Mouse (Mus musculus) G1E (cell line): ENCODE measurements around the gene Gm28048. TPM values are rescaled to one million over a fixed set of nuclear protein-coding genes. Genes with fewer than 3 reads are reported as not detected.

Experiments
- ATAC-seq: 2 replicates; pipeline ENCODE4 v1.8.0; 2016; ENCODE audit warnings: mild to moderate bottlenecking; ENCODE audit not compliant: insufficient number of reproducible peaks, poor library complexity, low FRiP score, severe bottlenecking; ENCODE audit errors: extremely low read depth
- DNase-seq: peaks from one replicate; pipeline ENCODE4 v3.0.0; 2012; ENCODE audit warnings: low spot score
- H3K27me3 ChIP-seq: 2 replicates; pipeline ENCODE4 v1.6.1; 2012; ENCODE audit warnings: mild to moderate bottlenecking, low read length, inconsistent platforms; ENCODE audit not compliant: insufficient read depth
- H3K36me3 ChIP-seq: replicated peaks from 2 replicates; pipeline ENCODE3; 2012; ENCODE audit warnings: mild to moderate bottlenecking, inconsistent platforms
- H3K4me1 ChIP-seq: 2 replicates; pipeline ENCODE4 v1.6.1; 2012; ENCODE audit warnings: low read depth, low read length, inconsistent platforms, mixed read lengths; ENCODE audit not compliant: insufficient read depth
- H3K4me3 ChIP-seq: 2 replicates; pipeline ENCODE4 v1.5.1; 2012; ENCODE audit warnings: low read depth, mild to moderate bottlenecking, inconsistent platforms, low read length, moderate library complexity, mixed read lengths
- H3K9me3 ChIP-seq: replicated peaks from 2 replicates; pipeline ENCODE4 v1.6.1; 2012; ENCODE audit warnings: inconsistent platforms
- CTCF ChIP-seq: IDR thresholded peaks from 2 replicates; pipeline ENCODE4 v1.5.1; 2012; ENCODE audit warnings: low read depth, low read length, inconsistent platforms, mixed read lengths
- GATA1 ChIP-seq: IDR thresholded peaks from 2 replicates; pipeline ENCODE4 v1.6.1; 2012; ENCODE audit warnings: borderline replicate concordance, low read length, inconsistent platforms, mixed read lengths
- GATA2 ChIP-seq: IDR thresholded peaks from 2 replicates; pipeline ENCODE4 v1.6.1; 2012; ENCODE audit warnings: low read depth, low read length, inconsistent platforms, borderline replicate concordance
- POLR2AphosphoS5 ChIP-seq: IDR thresholded peaks from 2 replicates; pipeline ENCODE4 v1.6.1; 2012; ENCODE audit warnings: low read depth, low read length, inconsistent platforms; ENCODE audit not compliant: insufficient replicate concordance
- TAL1 ChIP-seq: conservative IDR thresholded peaks from 2 replicates; pipeline ENCODE4 v1.6.1; 2012; ENCODE audit warnings: low read depth, low read length, inconsistent platforms, mixed read lengths
- polyA plus RNA-seq: library from polyadenylated mRNA; stranded (reverse); fragments of >175 nt; gene quantifications from 2 replicates; pipeline ENCODE4 v1.2.3, GENCODE M21; 2012
- total RNA-seq, 2 experiments: library from RNA; stranded (forward) in 1 of 2; stranded (reverse) in 1 of 2; fragments of 200-1000 nt in 1 of 2; fragments of >200 nt in 1 of 2; fragmentation: Nextera tagmentation in 1 of 2; gene quantifications; 2 replicates each; pipeline ENCODE4 v1.2.3; 2014 to 2017

The Gm28048 gene
- total and polyA plus RNA-seq, 3 experiments: 30.9 to 37.9 TPM; not detected in 1

- peak overlapping the region; percentile 37; the same call in 1 of the 2 replicates for H3K4me3 ChIP-seq
- H3K9me3 ChIP-seq: no peaks in the 10 kb centered on the region
- H3K27me3 ChIP-seq: no peaks in the 10 kb centered on the region
- no peak for TF ChIP-seq GATA2
- no peak for TF ChIP-seq GATA1
- TF ChIP-seq CTCF: no peak
- no peak for TF ChIP-seq POLR2AphosphoS5
- no peak for TF ChIP-seq TAL1
- no peak for ATAC-seq
- peaks cover 34% of the 10 kb centered on the region for H3K36me3 ChIP-seq
- no peak for DNase-seq
- peaks cover 76% of the 10 kb centered on the region for H3K4me1 ChIP-seq
Observed at GRCm38 (mm10) chr11:22856371-22856965, 125.4 kb downstream of the Gm28048 start.

GRCm38 (mm10) chr11:22854571-22854970 lies 127.3 kb downstream of the Gm28048 start:
- no peak for TF ChIP-seq GATA2
- Histone ChIP-seq H3K36me3 (peaks cover 44% of the 10 kb centered on the region), H3K9me3 (no peaks in the 10 kb centered on the region), H3K4me3 (no peak overlapping the region), H3K27me3 (no peaks in the 10 kb centered on the region), H3K4me1 (peaks cover 83% of the 10 kb centered on the region)
- no peak for DNase-seq
- ATAC-seq: no peak

- no peaks in the 10 kb centered on the region for H3K9me3 ChIP-seq
- H3K4me1 ChIP-seq: peaks cover 91% of the 10 kb centered on the region
- TF ChIP-seq POLR2AphosphoS5 (no peak), GATA2 (no peak), GATA1 (no peak), CTCF (no peak), TAL1 (no peak)
- no peaks in the 10 kb centered on the region for H3K27me3 ChIP-seq
- ATAC-seq: no peak
- H3K36me3 ChIP-seq: peaks cover 44% of the 10 kb centered on the region
- no peak overlapping the region for H3K4me3 ChIP-seq
- DNase-seq: no peak
Observed at GRCm38 (mm10) chr11:22853477-22854157, 128.3 kb downstream of the Gm28048 start.

GRCm38 (mm10) chr11:22852510-22852909 lies 129.4 kb downstream of the Gm28048 start:
- H3K27me3 ChIP-seq: no peaks in the 10 kb centered on the region
- no peak for DNase-seq
- no peaks in the 10 kb centered on the region for H3K9me3 ChIP-seq
- H3K36me3 ChIP-seq: peaks cover 46% of the 10 kb centered on the region
- H3K4me1 ChIP-seq: peaks cover 92% of the 10 kb centered on the region
- TF ChIP-seq POLR2AphosphoS5 (no peak), TAL1 (no peak), GATA2 (no peak), GATA1 (no peak), CTCF (no peak)
- H3K4me3 ChIP-seq: no peak overlapping the region; the same call in 1 of the 2 replicates
- no peak for ATAC-seq

- peaks cover 44% of the 10 kb centered on the region for H3K36me3 ChIP-seq
- TF ChIP-seq POLR2AphosphoS5 (no peak), TAL1 (no peak), GATA2 (no peak), GATA1 (no peak), CTCF (no peak)
- H3K9me3 ChIP-seq: no peaks in the 10 kb centered on the region
- ATAC-seq (no peak), DNase-seq (no peak)
- peaks cover 95% of the 10 kb centered on the region for H3K4me1 ChIP-seq
- no peaks in the 10 kb centered on the region for H3K27me3 ChIP-seq
- no peak overlapping the region for H3K4me3 ChIP-seq
Observed at GRCm38 (mm10) chr11:22851416-22851815, 130.5 kb downstream of the Gm28048 start.

GRCm38 (mm10) chr11:22850077-22850476 lies 131.8 kb downstream of the Gm28048 start:
- DNase-seq (no peak), ATAC-seq (no peak)
- Histone ChIP-seq H3K27me3 (no peaks in the 10 kb centered on the region), H3K4me3 (no peak overlapping the region; the same call in 1 of the 2 replicates), H3K36me3 (peaks cover 39% of the 10 kb centered on the region), H3K4me1 (peaks cover 97% of the 10 kb centered on the region), H3K9me3 (no peaks in the 10 kb centered on the region)
- no peak for TF ChIP-seq GATA2
- no peak for TF ChIP-seq CTCF
- no peak for TF ChIP-seq POLR2AphosphoS5
- TF ChIP-seq TAL1: no peak
- no peak for TF ChIP-seq GATA1
